Mouse (Mus musculus) small intestine, adult 2 months (tissue): Measurements from ENCODE around the gene Prcd. TPM values are rescaled to one million over a fixed set of nuclear protein-coding genes. Genes with fewer than 3 reads are reported as not detected.

Source experiments
- H3K27ac ChIP-seq: fragments of 200-500 bp; 2 replicates; pipeline ENCODE4 v1.5.1; 2012; ENCODE audit warnings: low read depth, low read length, control low read depth, inconsistent platforms; ENCODE audit not compliant: insufficient read depth
- H3K27me3 ChIP-seq: fragments of 200-500 bp; 2 replicates; pipeline ENCODE4 v1.6.1; 2012; ENCODE audit warnings: mild to moderate bottlenecking, moderate library complexity, low read length, inconsistent platforms; ENCODE audit not compliant: control insufficient read depth, insufficient read depth
- H3K36me3 ChIP-seq: fragments of 200-500 bp; 2 replicates; pipeline ENCODE4 v1.6.1; 2012; ENCODE audit warnings: mild to moderate bottlenecking, low read length, control low read depth, inconsistent platforms; ENCODE audit not compliant: control insufficient read depth, insufficient read depth
- H3K4me1 ChIP-seq: fragments of 200-500 bp; 2 replicates; pipeline ENCODE4 v1.6.1; 2012; ENCODE audit warnings: low read length, inconsistent platforms, mixed read lengths; ENCODE audit not compliant: control insufficient read depth, insufficient read depth, insufficient read length
- H3K4me3 ChIP-seq: fragments of 200-500 bp; 2 replicates; pipeline ENCODE4 v1.5.1; 2012; ENCODE audit warnings: low read depth, mild to moderate bottlenecking, control low read depth, inconsistent platforms, low read length, moderate library complexity
- CTCF ChIP-seq: fragments of 200-500 bp; IDR thresholded peaks from 2 replicates; pipeline ENCODE4 v1.5.1; 2012; ENCODE audit warnings: low read depth, mild to moderate bottlenecking, control low read depth, inconsistent platforms, low read length, moderate library complexity, mixed read lengths; ENCODE audit not compliant: insufficient replicate concordance, insufficient read length; ENCODE audit errors: extremely low read depth
- POLR2A ChIP-seq: fragments of 200-500 bp; IDR thresholded peaks from 2 replicates; pipeline ENCODE4 v1.6.1; 2012; ENCODE audit warnings: low read depth, mild to moderate bottlenecking, control low read depth, inconsistent platforms, low read length, moderate library complexity
- WGBS: fragments of 180-500 bp; shearing (Covaris S2); methylation state at CpG from one replicate; pipeline ENCODE4 v1.1.7; 2018; 5-methylcytosine and 5-hydroxymethylcytosine counted together
- polyA plus RNA-seq: library from polyadenylated mRNA; depleted of rRNA; stranded (reverse); fragments of >200 nt; gene quantifications from 2 replicates; pipeline ENCODE4 v1.2.3, GENCODE M21; 2012

Gene Prcd
- polyA plus RNA-seq, 1 experiment = 0.30 TPM

GRCm38 (mm10) chr11:116613234-116613633, 40.1 kb upstream of the Prcd start:
- Histone ChIP-seq H3K36me3 (peaks cover 11% of the 10 kb centered on the region), H3K4me1 (peaks cover 43% of the 10 kb centered on the region), H3K27me3 (no peaks in the 10 kb centered on the region), H3K27ac (no peak overlapping the region), H3K4me3 (no peak overlapping the region)
- TF ChIP-seq POLR2A (no peak), CTCF (no peak)
- 89% methylated on average over 6 of the region's 6 CpGs for WGBS

- Histone ChIP-seq H3K4me3 (peak overlapping the region; percentile 35), H3K4me1 (peaks cover 56% of the 10 kb centered on the region), H3K36me3 (no peaks in the 10 kb centered on the region), H3K27ac (peak overlapping the region; percentile 82), H3K27me3 (no peaks in the 10 kb centered on the region)
- TF ChIP-seq CTCF (no peak), POLR2A (no peak)
- 9% methylated on average over 15 of the region's 15 CpGs for WGBS
These were observed 37.4 kb upstream of the Prcd start for GRCm38 (mm10) chr11:116615735-116616437.

DNA sequence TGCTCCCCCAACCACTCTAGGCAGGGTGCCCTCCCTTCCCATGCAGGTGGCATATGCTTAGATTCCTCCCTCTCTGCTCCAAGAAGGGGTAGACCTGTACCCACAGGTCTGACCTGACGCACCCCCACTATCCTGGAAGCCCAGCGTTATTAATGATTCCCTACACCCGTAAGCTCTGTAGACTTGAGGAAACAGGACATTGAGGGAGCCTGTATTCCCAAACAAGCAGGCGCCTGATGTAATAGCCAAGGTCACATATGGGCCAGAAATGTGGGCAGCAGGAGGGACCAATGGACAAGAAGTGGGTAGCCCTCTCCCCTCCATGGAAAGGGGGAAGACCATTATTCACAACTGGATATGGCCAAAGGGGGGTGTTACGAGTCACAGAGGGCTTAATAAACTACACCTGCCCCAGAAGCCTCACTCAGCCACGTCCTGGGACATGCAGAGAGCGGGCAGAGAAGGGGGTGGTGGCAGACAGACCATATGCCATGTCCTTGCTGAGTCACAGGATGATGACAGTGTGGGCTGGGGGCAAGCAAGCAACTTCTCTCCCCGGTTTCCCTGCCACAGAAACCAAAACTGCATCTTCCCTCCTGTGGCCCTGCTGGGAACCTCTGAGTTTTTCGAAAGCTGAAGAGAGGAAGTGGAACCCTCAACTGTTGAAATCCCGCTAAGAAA, 36.8 kb upstream of the Prcd start:
- no peak overlapping the region for H3K4me3 ChIP-seq
- no peaks in the 10 kb centered on the region for H3K27me3 ChIP-seq
- H3K36me3 ChIP-seq = no peaks in the 10 kb centered on the region
- TF ChIP-seq POLR2A (no peak), CTCF (no peak)
- 60% methylated on average over 10 of the region's 10 CpGs for WGBS
- peak overlapping the region; percentile 66 for H3K27ac ChIP-seq
- peaks cover 62% of the 10 kb centered on the region for H3K4me1 ChIP-seq

- Histone ChIP-seq H3K27me3 (no peaks in the 10 kb centered on the region), H3K4me3 (no peak overlapping the region), H3K36me3 (no peaks in the 10 kb centered on the region), H3K27ac (no peak overlapping the region), H3K4me1 (peaks cover 72% of the 10 kb centered on the region)
- WGBS = 71% methylated on average over 7 of the region's 7 CpGs
- TF ChIP-seq POLR2A (no peak), CTCF (no peak)
These were observed 35.7 kb upstream of the Prcd start for GRCm38 (mm10) chr11:116617641-116618040.

DNA sequence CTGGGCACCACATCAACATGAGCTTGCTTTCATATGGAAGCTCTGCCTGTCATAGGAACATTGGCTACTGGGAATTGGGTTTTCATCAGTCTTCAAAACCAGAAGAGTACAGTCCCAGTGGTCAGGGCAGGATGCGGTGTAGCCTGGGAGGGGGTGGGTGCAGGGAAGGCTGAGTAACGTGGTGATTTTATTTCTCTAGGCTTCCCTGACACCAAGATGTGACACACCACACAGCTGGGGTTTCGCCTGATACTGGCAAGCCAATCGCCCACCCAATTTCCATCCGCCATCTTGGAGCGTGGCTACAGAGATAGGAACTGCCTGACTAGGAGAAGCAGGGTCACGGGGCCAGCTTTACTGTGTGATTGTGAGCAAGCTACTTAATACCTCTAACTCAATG, 34.7 kb upstream of the Prcd start:
- Histone ChIP-seq H3K4me3 (no peak overlapping the region), H3K36me3 (no peaks in the 10 kb centered on the region), H3K27me3 (no peaks in the 10 kb centered on the region), H3K4me1 (peaks cover 76% of the 10 kb centered on the region), H3K27ac (no peak overlapping the region)
- TF ChIP-seq CTCF (no peak), POLR2A (no peak)
- 91% methylated on average over 7 of the region's 7 CpGs for WGBS

- H3K4me1 ChIP-seq = peaks cover 76% of the 10 kb centered on the region
- no peak overlapping the region for H3K27ac ChIP-seq
- TF ChIP-seq POLR2A (no peak), CTCF (no peak)
- 48% methylated on average over 7 of the region's 7 CpGs for whole genome bisulfite sequencing
- no peaks in the 10 kb centered on the region for H3K36me3 ChIP-seq
- H3K27me3 ChIP-seq = no peaks in the 10 kb centered on the region
- H3K4me3 ChIP-seq = no peak overlapping the region
These were observed 34.2 kb upstream of the Prcd start for GRCm38 (mm10) chr11:116619156-116619555.

DNA sequence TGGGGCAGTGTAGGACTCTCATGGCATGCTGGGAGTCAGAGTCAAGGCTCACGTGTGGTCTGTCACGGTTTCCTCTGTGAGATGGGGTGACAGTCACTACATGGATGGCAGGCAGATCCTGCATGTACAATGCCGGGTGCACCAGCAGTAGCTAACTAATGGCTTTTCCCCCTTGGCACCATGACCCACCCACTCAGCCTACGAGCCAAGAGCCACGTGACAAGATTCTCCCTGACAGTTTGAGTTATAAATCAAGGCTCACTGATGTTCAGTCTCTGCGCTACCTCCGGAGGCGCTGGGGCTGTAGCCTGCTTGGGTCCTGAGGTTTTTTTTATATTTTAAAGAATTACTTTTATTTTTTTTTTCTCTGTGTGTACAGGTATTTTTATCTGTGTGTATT, 33.8 kb upstream of the Prcd start:
- no peaks in the 10 kb centered on the region for H3K36me3 ChIP-seq
- H3K27ac ChIP-seq = no peak overlapping the region
- H3K4me1 ChIP-seq = peaks cover 73% of the 10 kb centered on the region
- no peaks in the 10 kb centered on the region for H3K27me3 ChIP-seq
- TF ChIP-seq POLR2A (no peak), CTCF (no peak)
- no peak overlapping the region for H3K4me3 ChIP-seq
- 43% methylated on average over 8 of the region's 8 CpGs for WGBS
